Mouse (Mus musculus) neural tube, embryonic 13.5 days (tissue): ENCODE data around the gene Cdh12. TPM values are rescaled to one million over a fixed set of nuclear protein-coding genes. Genes with fewer than 3 reads are reported as not detected.

ENCODE experiments used
- ATAC-seq: fragments of 200-750 bp; cut with Nextera tagmentation; 2 replicates; pipeline ENCODE4 v1.8.0; 2017; ENCODE audit warnings: low read depth, mild to moderate bottlenecking, moderate TSS enrichment, moderate library complexity
- H3K27ac ChIP-seq: fragments of 300-500 bp; sonication (generic); replicated peaks from 2 replicates; pipeline ENCODE4 v1.5.1; 2015; ENCODE audit warnings: moderate library complexity, mild to moderate bottlenecking, inconsistent platforms
- H3K27me3 ChIP-seq: fragments of 300-500 bp; sonication (generic); 2 replicates; pipeline ENCODE4 v1.6.1; 2015; ENCODE audit warnings: mild to moderate bottlenecking, inconsistent platforms
- H3K36me3 ChIP-seq: fragments of 300-500 bp; sonication (generic); 2 replicates; pipeline ENCODE4 v1.6.1; 2015; ENCODE audit warnings: mild to moderate bottlenecking, inconsistent platforms
- H3K4me1 ChIP-seq: fragments of 300-500 bp; sonication (generic); replicated peaks from 2 replicates; pipeline ENCODE4 v1.6.1; 2015; ENCODE audit warnings: inconsistent platforms
- H3K4me2 ChIP-seq: fragments of 300-500 bp; sonication (generic); 2 replicates; pipeline ENCODE4 v1.6.1; 2015; ENCODE audit warnings: inconsistent platforms, mild to moderate bottlenecking, moderate library complexity
- H3K4me3 ChIP-seq: fragments of 300-500 bp; sonication (generic); 2 replicates; pipeline ENCODE4 v1.5.1; 2015; ENCODE audit warnings: mild to moderate bottlenecking, inconsistent platforms
- H3K9ac ChIP-seq: fragments of 300-500 bp; sonication (generic); 2 replicates; pipeline ENCODE4 v1.6.1; 2015; ENCODE audit warnings: moderate library complexity, mild to moderate bottlenecking, inconsistent platforms
- H3K9me3 ChIP-seq: fragments of 300-500 bp; sonication (generic); 2 replicates; pipeline ENCODE4 v1.6.1; 2016; ENCODE audit warnings: inconsistent platforms
- WGBS: fragments of 180-500 bp; shearing (Covaris S2); methylation state at CpG from one replicate; pipeline ENCODE4 v1.1.7; 2015; 5-methylcytosine and 5-hydroxymethylcytosine counted together
- polyA plus RNA-seq: library from polyadenylated mRNA; unstranded; fragments of >200 nt; fragmentation: Nextera tagmentation; extraction: Ambion mirVana; gene quantifications from 2 replicates; pipeline ENCODE4 v1.2.1, GENCODE M21; 2015

The Cdh12 gene
- polyA plus RNA-seq, 1 experiment from 2014 or later = 5.1 TPM

DNA sequence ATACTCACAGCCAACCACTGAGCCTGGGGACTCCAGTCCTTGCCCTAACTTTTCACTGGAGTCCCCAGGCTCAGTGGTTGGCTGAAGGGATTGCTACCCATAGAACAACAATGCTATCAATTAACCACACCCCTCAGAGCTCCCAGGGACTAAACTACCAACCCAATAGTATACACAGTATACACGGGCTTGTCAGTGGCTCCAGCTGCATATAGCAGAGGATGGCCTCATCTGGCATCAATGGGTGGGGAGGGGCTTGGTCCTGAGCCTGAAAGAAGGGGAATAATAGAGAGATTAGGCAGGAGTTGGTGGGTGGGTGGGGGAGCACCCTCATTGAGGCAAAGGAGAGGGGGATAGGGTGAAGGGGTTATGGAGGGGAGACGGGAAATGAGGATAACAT, 518.4 kb downstream of the Cdh12 start:
- Histone ChIP-seq H3K4me2 (no peak overlapping the region), H3K4me3 (no peak overlapping the region), H3K9me3 (no peaks in the 10 kb centered on the region), H3K9ac (no peak overlapping the region), H3K4me1 (no peaks in the 10 kb centered on the region), H3K27ac (no peak overlapping the region), H3K27me3 (no peaks in the 10 kb centered on the region), H3K36me3 (no peaks in the 10 kb centered on the region)
- 48% methylated on average over 2 of the region's 2 CpGs for WGBS
- 0 out of 2 replicates have a peak, but pooled peaks have one; percentile 50 for ATAC-seq

DNA sequence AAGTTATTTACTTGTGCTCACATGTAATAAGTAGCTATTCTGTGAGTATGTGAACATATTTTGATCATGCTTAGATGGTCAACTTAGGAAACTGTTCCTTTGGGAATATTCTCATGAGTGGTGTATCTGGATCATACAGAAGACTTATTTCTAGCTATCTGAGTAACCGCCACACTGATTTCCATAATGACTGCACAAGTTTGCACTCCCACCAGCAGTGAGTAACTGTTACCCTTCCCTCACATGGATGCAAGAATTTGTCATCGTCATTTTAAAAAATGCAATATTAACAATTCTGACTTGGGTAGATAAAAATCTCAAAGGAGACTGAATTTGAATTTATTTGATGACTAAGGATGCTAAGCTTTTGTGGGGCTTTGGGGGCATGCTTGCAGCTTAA, 522.0 kb downstream of the Cdh12 start:
- no peak for ATAC-seq
- H3K4me1 ChIP-seq = no peaks in the 10 kb centered on the region
- no peaks in the 10 kb centered on the region for H3K36me3 ChIP-seq
- no peak overlapping the region for H3K27ac ChIP-seq
- no peaks in the 10 kb centered on the region for H3K27me3 ChIP-seq
- no peak overlapping the region for H3K4me2 ChIP-seq
- no peak overlapping the region for H3K9ac ChIP-seq
- 93% methylated on average over 2 of the region's 2 CpGs for WGBS
- H3K9me3 ChIP-seq = no peaks in the 10 kb centered on the region
- H3K4me3 ChIP-seq = no peak overlapping the region

DNA sequence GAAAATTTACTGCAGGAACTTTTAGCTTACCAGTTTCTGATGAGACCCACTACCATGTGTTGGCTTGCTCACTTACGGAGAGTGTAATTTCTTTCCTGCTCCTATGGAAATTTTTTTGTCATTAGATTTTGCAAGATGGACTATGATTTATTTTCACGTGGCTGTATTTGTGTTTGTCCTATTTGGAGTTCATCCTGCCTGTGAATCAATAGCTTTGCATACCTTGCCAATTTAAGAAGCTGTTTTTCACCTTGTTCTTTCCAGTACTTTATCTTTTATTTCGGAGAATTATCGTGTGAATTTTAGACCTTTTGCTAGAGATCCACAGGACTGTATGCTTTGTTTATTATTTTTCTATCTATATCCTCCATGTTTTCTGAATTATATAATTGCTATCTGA, 551.5 kb downstream of the Cdh12 start:
- Histone ChIP-seq H3K36me3 (no peaks in the 10 kb centered on the region), H3K4me2 (no peak overlapping the region), H3K4me3 (no peak overlapping the region), H3K27ac (no peak overlapping the region), H3K9me3 (no peaks in the 10 kb centered on the region), H3K27me3 (no peaks in the 10 kb centered on the region), H3K4me1 (no peaks in the 10 kb centered on the region), H3K9ac (no peak overlapping the region)
- ATAC-seq = no peak
- 83% methylated on average over 4 of the region's 4 CpGs for WGBS

DNA sequence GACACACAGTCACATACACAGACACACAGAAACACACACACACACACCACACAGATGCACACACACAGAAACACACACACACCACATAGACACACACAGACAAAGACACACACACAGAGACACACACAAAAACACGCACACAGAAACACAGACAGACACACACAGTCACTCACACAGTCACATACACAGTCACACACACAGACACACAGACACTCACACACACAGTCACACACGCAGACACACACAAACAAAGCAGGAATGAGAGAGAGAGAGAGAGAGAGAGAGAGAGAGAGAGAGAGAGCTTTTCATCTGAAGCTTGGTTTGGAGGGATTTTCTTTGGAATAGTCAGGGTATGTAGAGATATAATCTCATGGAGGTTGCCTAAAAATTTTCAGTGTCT, 558.9 kb downstream of the Cdh12 start:
- no peak overlapping the region for H3K27ac ChIP-seq
- no peak for ATAC-seq
- WGBS = 90% methylated on average over 2 of the region's 2 CpGs

DNA sequence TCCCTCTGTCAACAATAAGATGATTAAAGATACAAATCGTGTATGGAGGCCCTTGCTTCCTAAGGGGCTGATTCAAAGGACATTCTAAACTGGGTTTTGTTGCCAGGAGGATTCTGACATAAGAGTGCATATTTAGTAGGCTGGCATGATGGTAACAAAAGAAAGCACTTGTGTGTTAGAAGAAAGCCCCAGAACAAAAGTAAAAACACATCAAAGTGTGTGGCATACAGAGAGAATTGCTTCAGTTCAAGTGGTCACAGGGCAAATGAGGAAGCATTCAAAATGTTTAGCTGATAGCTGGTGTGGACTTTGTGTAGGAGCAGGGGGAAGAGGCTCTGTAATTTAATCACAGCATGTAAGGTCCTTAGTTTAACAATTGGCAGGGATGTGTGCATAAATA, 559.4 kb downstream of the Cdh12 start:
- WGBS = 7% methylated on average over 1 of the region's 1 CpGs
- H3K27ac ChIP-seq = no peak overlapping the region
- no peak for ATAC-seq

More for the DNA sequence above, 558.9 kb downstream of the Cdh12 start:
- Histone ChIP-seq H3K36me3 (no peaks in the 10 kb centered on the region), H3K27me3 (no peaks in the 10 kb centered on the region), H3K9me3 (no peaks in the 10 kb centered on the region), H3K4me1 (0 out of 2 replicates have a peak, but pooled peaks cover 6% of the 10 kb centered on the region), H3K4me2 (no peak overlapping the region), H3K4me3 (no peak overlapping the region), H3K9ac (no peak overlapping the region)

DNA sequence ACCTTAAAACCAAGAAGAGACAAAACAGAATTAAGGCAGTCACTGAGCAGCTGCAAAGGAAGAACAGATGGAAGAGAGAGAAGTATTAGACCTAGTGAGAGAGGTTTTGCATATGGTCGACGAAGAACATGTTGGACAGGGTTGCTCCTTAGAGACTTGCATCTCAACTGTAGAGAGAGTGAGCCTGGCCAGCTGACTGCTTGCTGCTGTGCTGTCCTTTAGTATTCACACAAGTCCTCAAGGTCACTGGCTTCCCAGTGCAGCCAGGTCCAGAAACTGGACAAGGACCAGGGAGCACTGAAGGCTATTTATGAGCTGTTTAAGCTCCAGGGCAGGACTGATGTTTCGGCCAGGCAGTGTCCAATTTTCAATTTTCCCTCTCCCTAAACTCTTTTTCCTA, 559.9 kb downstream of the Cdh12 start:
- H3K4me2 ChIP-seq = no peak overlapping the region
- no peak for ATAC-seq
- no peak overlapping the region for H3K27ac ChIP-seq
- no peak overlapping the region for H3K4me3 ChIP-seq
- H3K27me3 ChIP-seq = no peaks in the 10 kb centered on the region
- H3K9me3 ChIP-seq = no peaks in the 10 kb centered on the region
- H3K36me3 ChIP-seq = no peaks in the 10 kb centered on the region
- 0 out of 2 replicates have a peak, but pooled peaks cover 6% of the 10 kb centered on the region for H3K4me1 ChIP-seq
- H3K9ac ChIP-seq = no peak overlapping the region
- WGBS = 55% methylated on average over 3 of the region's 3 CpGs

More for the DNA sequence above, 559.4 kb downstream of the Cdh12 start:
- Histone ChIP-seq H3K9ac (no peak overlapping the region), H3K9me3 (no peaks in the 10 kb centered on the region), H3K36me3 (no peaks in the 10 kb centered on the region), H3K4me2 (no peak overlapping the region), H3K4me1 (0 out of 2 replicates have a peak, but pooled peaks cover 6% of the 10 kb centered on the region), H3K27me3 (no peaks in the 10 kb centered on the region), H3K4me3 (no peak overlapping the region)

DNA sequence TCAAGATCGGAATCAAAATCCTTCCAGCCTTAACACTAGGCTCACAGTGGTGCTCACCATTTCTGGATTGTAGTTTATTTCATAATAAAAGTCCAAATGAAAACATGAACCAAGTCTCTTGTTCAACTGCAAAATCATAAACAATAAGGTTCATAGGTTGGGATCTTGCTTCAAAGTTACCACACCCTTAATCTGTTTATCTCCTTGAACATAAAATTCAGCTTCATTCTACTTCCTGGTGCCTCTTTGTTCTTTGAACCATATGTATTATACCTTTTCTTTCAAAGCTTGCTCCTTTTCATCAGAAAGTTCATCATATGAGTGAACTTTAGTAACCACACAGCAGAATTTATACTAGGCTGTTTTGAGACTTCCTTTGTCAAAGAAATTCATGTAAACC, 614.6 kb downstream of the Cdh12 start:
- no peak overlapping the region for H3K27ac ChIP-seq
- no peaks in the 10 kb centered on the region for H3K4me1 ChIP-seq
- H3K9me3 ChIP-seq = no peaks in the 10 kb centered on the region
- no peak for ATAC-seq
- H3K4me3 ChIP-seq = no peak overlapping the region
- no peak overlapping the region for H3K9ac ChIP-seq
- no peaks in the 10 kb centered on the region for H3K36me3 ChIP-seq
- H3K27me3 ChIP-seq = no peaks in the 10 kb centered on the region
- H3K4me2 ChIP-seq = no peak overlapping the region
- 89% methylated on average over 1 of the region's 1 CpGs for WGBS

DNA sequence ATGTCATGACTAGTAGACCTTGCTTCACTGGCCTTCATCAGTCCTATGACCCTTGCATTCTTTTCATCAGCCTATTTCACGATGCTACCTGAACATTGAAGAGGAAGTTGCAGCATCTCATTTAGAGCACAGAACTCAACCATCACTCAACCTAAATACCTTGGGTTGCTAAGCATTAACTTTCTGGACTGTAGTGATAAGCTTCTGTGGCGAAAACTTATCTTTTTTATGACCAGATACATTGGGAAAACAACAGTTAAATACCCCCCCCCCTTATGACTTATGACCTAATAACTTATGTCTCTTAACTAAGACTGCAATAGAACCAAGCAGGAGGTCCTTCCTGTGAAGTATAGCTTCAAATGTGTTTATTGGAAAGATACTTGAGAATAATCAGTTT, 620.2 kb downstream of the Cdh12 start:
- no peaks in the 10 kb centered on the region for H3K4me1 ChIP-seq
- H3K27me3 ChIP-seq = no peaks in the 10 kb centered on the region
- WGBS = 82% methylated on average over 2 of the region's 2 CpGs
- no peaks in the 10 kb centered on the region for H3K9me3 ChIP-seq
- H3K9ac ChIP-seq = no peak overlapping the region
- H3K4me3 ChIP-seq = no peak overlapping the region
- no peak overlapping the region for H3K27ac ChIP-seq
- H3K4me2 ChIP-seq = no peak overlapping the region
- ATAC-seq = no peak
- no peaks in the 10 kb centered on the region for H3K36me3 ChIP-seq

DNA sequence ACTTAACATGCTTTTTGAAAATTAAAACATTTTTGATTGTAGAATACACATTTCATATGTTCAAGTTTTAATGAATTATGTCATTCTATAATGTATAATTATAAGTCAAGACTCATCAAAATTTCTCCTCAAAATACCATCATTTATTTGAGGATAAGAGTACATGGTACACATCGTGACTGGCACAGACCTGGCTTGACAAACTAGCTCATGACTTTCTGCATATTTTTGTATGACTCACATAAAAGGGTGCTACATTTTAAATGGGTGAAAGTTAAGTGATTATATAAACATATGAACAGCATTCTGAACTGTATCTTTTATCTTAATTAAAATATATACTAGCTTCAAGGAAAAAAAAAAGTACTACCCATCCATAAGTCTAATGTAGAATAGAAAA, 643.8 kb downstream of the Cdh12 start:
- Histone ChIP-seq H3K36me3 (no peaks in the 10 kb centered on the region), H3K27ac (no peak overlapping the region)
- WGBS = 90% methylated on average over 1 of the region's 1 CpGs

DNA sequence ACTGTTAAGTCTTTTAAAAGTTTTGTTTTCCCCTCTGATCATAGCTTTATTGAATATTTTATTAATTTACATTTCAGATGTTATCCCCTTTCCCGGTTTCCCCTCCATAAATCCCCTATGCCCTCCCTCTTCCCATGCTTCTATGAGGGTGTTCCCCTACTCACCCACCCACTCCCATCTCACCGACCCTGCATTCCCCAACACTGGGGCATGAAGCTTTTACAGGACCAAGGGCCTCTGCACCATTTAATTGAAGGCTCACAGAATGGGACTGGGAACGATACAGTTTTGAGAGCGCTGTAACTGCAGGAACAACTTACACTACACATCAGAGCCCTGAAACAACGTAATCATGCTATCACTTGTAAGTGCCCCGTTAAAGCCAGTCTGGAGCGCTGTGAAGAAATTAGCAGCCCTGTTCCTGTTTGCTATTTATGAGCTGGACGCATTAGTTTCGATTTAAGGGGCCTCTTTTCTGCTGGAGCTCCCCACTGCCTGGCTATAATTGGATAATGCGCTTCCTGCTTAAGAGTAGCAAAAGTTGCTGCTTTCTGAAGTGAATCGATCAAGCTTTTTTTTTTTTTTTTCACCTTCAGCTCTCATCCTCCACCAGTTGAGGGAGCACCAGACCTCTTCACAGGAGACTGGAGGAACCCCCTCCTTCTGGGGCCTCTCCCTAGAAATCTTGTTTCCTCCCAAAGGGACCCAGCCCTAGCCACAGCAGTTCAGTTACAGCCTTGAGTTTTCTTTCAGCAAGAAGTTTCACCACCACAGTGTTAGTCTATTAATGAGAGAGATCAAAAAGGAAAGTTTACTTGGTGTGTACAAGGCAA, 660.2 kb downstream of the Cdh12 start:
- peak; percentile 70; the same call in 1 of the 2 replicates for ATAC-seq
- Histone ChIP-seq H3K9ac (peak overlapping the region; percentile 31; the same call in 1 of the 2 replicates), H3K4me2 (peak overlapping the region; percentile 49), H3K4me3 (peak overlapping the region; percentile 21; the same call in 1 of the 2 replicates), H3K27ac (no peak overlapping the region), H3K36me3 (no peaks in the 10 kb centered on the region), H3K4me1 (peaks cover 22% of the 10 kb centered on the region), H3K9me3 (no peaks in the 10 kb centered on the region), H3K27me3 (0 out of 2 replicates have a peak, but pooled peaks cover 3% of the 10 kb centered on the region)
- 21% methylated on average over 11 of the region's 11 CpGs for WGBS

More for the DNA sequence above, 643.8 kb downstream of the Cdh12 start:
- no peaks in the 10 kb centered on the region for H3K9me3 ChIP-seq
- H3K9ac ChIP-seq = no peak overlapping the region
- no peaks in the 10 kb centered on the region for H3K4me1 ChIP-seq
- H3K4me2 ChIP-seq = no peak overlapping the region
- H3K4me3 ChIP-seq = no peak overlapping the region
- no peak for ATAC-seq
- H3K27me3 ChIP-seq = no peaks in the 10 kb centered on the region

DNA sequence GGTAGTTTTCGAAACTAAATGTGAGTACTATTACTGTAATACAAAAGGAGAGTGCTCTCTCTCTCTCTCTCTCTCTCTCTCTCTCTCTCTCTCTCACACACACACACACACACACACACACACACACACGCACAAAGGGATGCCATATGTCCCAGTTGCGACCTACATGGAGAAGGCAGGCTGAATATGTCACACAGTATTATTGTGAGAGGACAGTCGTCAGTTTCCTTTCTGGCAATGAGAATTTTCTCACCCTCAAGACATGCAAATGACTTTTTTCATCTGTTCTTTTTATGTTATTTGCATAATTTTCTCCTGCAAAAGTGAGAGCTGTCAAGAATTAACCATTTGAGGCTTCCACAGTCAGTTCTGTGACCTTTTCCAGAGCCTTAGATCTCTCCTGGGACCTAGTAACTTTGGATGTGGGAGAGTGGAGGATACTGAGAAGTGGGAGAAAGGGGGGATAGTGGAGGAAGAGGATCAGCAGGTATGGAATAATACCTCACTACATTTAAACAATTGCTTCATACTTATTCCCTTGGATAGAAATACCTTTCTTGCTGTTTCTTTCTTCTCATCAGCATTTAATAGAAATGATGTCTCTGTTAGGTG, 660.9 kb downstream of the Cdh12 start:
- WGBS = 53% methylated on average over 4 of the region's 4 CpGs

DNA sequence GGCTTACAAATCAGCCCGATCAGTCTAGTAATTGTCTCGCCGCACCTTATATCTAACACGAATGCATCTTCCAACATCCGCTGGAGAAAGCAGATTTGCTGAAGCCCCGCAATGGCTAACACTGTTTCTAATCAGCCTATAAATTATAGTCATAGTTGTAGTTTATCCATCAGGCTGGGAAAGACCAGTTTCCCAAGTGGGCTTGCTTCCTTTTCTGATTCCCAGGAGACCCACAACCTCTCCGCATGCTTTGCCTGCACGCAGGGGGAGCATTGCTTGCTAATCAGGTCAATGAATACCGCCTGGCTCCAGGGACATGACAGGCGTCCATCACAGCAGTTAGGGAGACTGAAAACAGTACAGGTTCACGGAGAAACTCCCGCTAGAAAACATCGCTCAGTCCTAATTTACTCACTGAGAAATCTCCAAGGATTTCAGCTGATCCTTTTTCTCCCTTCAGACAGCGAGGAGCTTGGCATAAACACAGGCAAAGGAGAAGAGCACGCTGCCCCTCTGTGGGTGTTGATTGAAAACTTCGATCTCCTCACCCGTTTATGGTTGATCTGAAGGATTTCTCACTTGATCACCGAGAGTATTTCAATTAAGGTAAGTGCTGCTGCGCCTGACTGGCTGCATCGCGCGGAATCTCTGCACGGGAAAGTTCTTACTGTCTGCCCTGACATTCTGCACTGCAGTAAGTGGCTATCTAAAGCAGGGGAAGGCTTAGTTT, 662.0 kb downstream of the Cdh12 start:
- Histone ChIP-seq H3K27me3 (0 out of 2 replicates have a peak, but pooled peaks cover 3% of the 10 kb centered on the region), H3K4me3 (peak overlapping the region; percentile 44), H3K4me2 (peak overlapping the region; percentile 77), H3K27ac (peak overlapping the region; percentile 46), H3K36me3 (no peaks in the 10 kb centered on the region), H3K9ac (peak overlapping the region; percentile 73), H3K9me3 (no peaks in the 10 kb centered on the region), H3K4me1 (peaks cover 22% of the 10 kb centered on the region)
- ATAC-seq = peak; percentile 74
- 9% methylated on average over 23 of the region's 23 CpGs for WGBS

More for the DNA sequence above, 660.9 kb downstream of the Cdh12 start:
- H3K27me3 ChIP-seq = 0 out of 2 replicates have a peak, but pooled peaks cover 3% of the 10 kb centered on the region
- no peak overlapping the region for H3K27ac ChIP-seq
- H3K9me3 ChIP-seq = no peaks in the 10 kb centered on the region
- H3K4me1 ChIP-seq = peaks cover 22% of the 10 kb centered on the region
- no peak overlapping the region for H3K4me3 ChIP-seq
- peak; percentile 26; the same call in 1 of the 2 replicates for ATAC-seq
- no peaks in the 10 kb centered on the region for H3K36me3 ChIP-seq
- H3K9ac ChIP-seq = no peak overlapping the region
- H3K4me2 ChIP-seq = peak overlapping the region; percentile 77
